Mouse (Mus musculus): ENCODE data around the gene Rfx7. TPM values are rescaled to one million over a fixed set of nuclear protein-coding genes. Genes with fewer than 3 reads are reported as not detected.
"Not testable (repeated sequence)": the region's sequence is repeated elsewhere in the genome, so short reads cannot be mapped to it uniquely, and the experiment has no call there.

Rfx7 gene
- polyA plus RNA-seq, 1 experiment = 6.4 TPM

GRCm38 (mm10) chr9:72590861-72591260 lies 58.8 kb downstream of the Rfx7 start:
- Histone ChIP-seq H3K27me3 (replicated peaks; ENCODE audit: control insufficient read depth, insufficient read depth, low read length) (no peaks in the 10 kb centered on the region), H3K27ac (ENCODE audit: insufficient read depth, low read depth, low read length) (no peak overlapping the region), H3K4me1 (ENCODE audit: control insufficient read depth, insufficient read depth, low read length) (no peaks in the 10 kb centered on the region), H3K36me3 (ENCODE audit: control insufficient read depth, insufficient read depth, low read length) (no peaks in the 10 kb centered on the region), H3K4me3 (ENCODE audit: insufficient read depth, low read depth, low read length) (no peak overlapping the region)
- no peak for DNase-seq
- WGBS = 100% methylated on average over 1 of the region's 1 CpGs
- no peak for TF ChIP-seq CTCF (conservative IDR thresholded peaks at IDR 0.05; ENCODE audit: insufficient read depth, insufficient read length, low read depth, low read length)
- TF ChIP-seq POLR2A (IDR thresholded peaks at IDR 0.05; ENCODE audit: low read depth, low read length) = no peak

GRCm38 (mm10) chr9:72592016-72592415 lies 60.0 kb downstream of the Rfx7 start:
- TF ChIP-seq POLR2A (IDR thresholded peaks at IDR 0.05; ENCODE audit: low read depth, low read length) (no peak), CTCF (conservative IDR thresholded peaks at IDR 0.05; ENCODE audit: insufficient read depth, insufficient read length, low read depth, low read length) (no peak)
- DNase-seq = no peak
- Histone ChIP-seq H3K27ac (ENCODE audit: insufficient read depth, low read depth, low read length) (no peak overlapping the region), H3K4me1 (ENCODE audit: control insufficient read depth, insufficient read depth, low read length) (no peaks in the 10 kb centered on the region), H3K36me3 (ENCODE audit: control insufficient read depth, insufficient read depth, low read length) (no peaks in the 10 kb centered on the region), H3K4me3 (ENCODE audit: insufficient read depth, low read depth, low read length) (no peak overlapping the region), H3K27me3 (replicated peaks; ENCODE audit: control insufficient read depth, insufficient read depth, low read length) (no peaks in the 10 kb centered on the region)

- 88% methylated on average over 4 of the region's 4 CpGs for WGBS
- H3K27ac ChIP-seq (ENCODE audit: insufficient read depth, low read depth, low read length) = not testable (repeated sequence)
Observed at GRCm38 (mm10) chr9:72594656-72595055, 62.6 kb downstream of the Rfx7 start.

GRCm38 (mm10) chr9:72600142-72600541 lies 68.1 kb downstream of the Rfx7 start:
- TF ChIP-seq CTCF (conservative IDR thresholded peaks at IDR 0.05; ENCODE audit: insufficient read depth, insufficient read length, low read depth, low read length) (no peak), POLR2A (IDR thresholded peaks at IDR 0.05; ENCODE audit: low read depth, low read length) (no peak)
- Histone ChIP-seq H3K4me1 (ENCODE audit: control insufficient read depth, insufficient read depth, low read length) (no peaks in the 10 kb centered on the region), H3K36me3 (ENCODE audit: control insufficient read depth, insufficient read depth, low read length) (no peaks in the 10 kb centered on the region), H3K4me3 (ENCODE audit: insufficient read depth, low read depth, low read length) (no peak overlapping the region), H3K27ac (ENCODE audit: insufficient read depth, low read depth, low read length) (no peak overlapping the region), H3K27me3 (replicated peaks; ENCODE audit: control insufficient read depth, insufficient read depth, low read length) (no peaks in the 10 kb centered on the region)
- 94% methylated on average over 3 of the region's 3 CpGs for WGBS
- DNase-seq = no peak

More at GRCm38 (mm10) chr9:72594656-72595055, 62.6 kb downstream of the Rfx7 start:
- not testable (repeated sequence) for H3K4me3 ChIP-seq (ENCODE audit: insufficient read depth, low read depth, low read length); H3K4me1 ChIP-seq (ENCODE audit: control insufficient read depth, insufficient read depth, low read length); H3K27me3 ChIP-seq (replicated peaks; ENCODE audit: control insufficient read depth, insufficient read depth, low read length); H3K36me3 ChIP-seq (ENCODE audit: control insufficient read depth, insufficient read depth, low read length)
- TF ChIP-seq CTCF (conservative IDR thresholded peaks at IDR 0.05; ENCODE audit: insufficient read depth, insufficient read length, low read depth, low read length) = 0 out of 2 replicates have a peak, but pooled peaks have one; percentile 13
- peak; percentile 25 for DNase-seq

- TF ChIP-seq CTCF (conservative IDR thresholded peaks at IDR 0.05; ENCODE audit: insufficient read depth, insufficient read length, low read depth, low read length) (no peak), POLR2A (IDR thresholded peaks at IDR 0.05; ENCODE audit: low read depth, low read length) (no peak)
- H3K4me1 ChIP-seq (ENCODE audit: control insufficient read depth, insufficient read depth, low read length) = no peaks in the 10 kb centered on the region; the same call in 1 of the 2 replicates
- H3K27ac ChIP-seq (ENCODE audit: insufficient read depth, low read depth, low read length) = no peak overlapping the region
- peaks cover 2% of the 10 kb centered on the region; the same call in 1 of the 2 replicates for H3K36me3 ChIP-seq (ENCODE audit: control insufficient read depth, insufficient read depth, low read length)
- H3K27me3 ChIP-seq (replicated peaks; ENCODE audit: control insufficient read depth, insufficient read depth, low read length) = no peaks in the 10 kb centered on the region
- no peak overlapping the region for H3K4me3 ChIP-seq (ENCODE audit: insufficient read depth, low read depth, low read length)
- DNase-seq = no peak
Observed at GRCm38 (mm10) chr9:72609771-72610170, 77.7 kb downstream of the Rfx7 start.

GRCm38 (mm10) chr9:72613884-72614283 lies 81.8 kb downstream of the Rfx7 start:
- Histone ChIP-seq H3K27ac (ENCODE audit: insufficient read depth, low read depth, low read length) (no peak overlapping the region), H3K4me3 (ENCODE audit: insufficient read depth, low read depth, low read length) (no peak overlapping the region), H3K4me1 (ENCODE audit: control insufficient read depth, insufficient read depth, low read length) (no peaks in the 10 kb centered on the region), H3K36me3 (ENCODE audit: control insufficient read depth, insufficient read depth, low read length) (peaks cover 7% of the 10 kb centered on the region), H3K27me3 (replicated peaks; ENCODE audit: control insufficient read depth, insufficient read depth, low read length) (no peaks in the 10 kb centered on the region)
- DNase-seq = no peak
- TF ChIP-seq POLR2A (IDR thresholded peaks at IDR 0.05; ENCODE audit: low read depth, low read length) (no peak), CTCF (conservative IDR thresholded peaks at IDR 0.05; ENCODE audit: insufficient read depth, insufficient read length, low read depth, low read length) (no peak)
- 55% methylated on average over 2 of the region's 2 CpGs for WGBS

- no peaks in the 10 kb centered on the region for H3K27me3 ChIP-seq (replicated peaks; ENCODE audit: control insufficient read depth, insufficient read depth, low read length)
- H3K36me3 ChIP-seq (ENCODE audit: control insufficient read depth, insufficient read depth, low read length) = peaks cover 7% of the 10 kb centered on the region
- TF ChIP-seq POLR2A (IDR thresholded peaks at IDR 0.05; ENCODE audit: low read depth, low read length) = no peak
- no peak for TF ChIP-seq CTCF (conservative IDR thresholded peaks at IDR 0.05; ENCODE audit: insufficient read depth, insufficient read length, low read depth, low read length)
- 83% methylated on average over 6 of the region's 6 CpGs for WGBS
- DNase-seq = no peak
- no peaks in the 10 kb centered on the region for H3K4me1 ChIP-seq (ENCODE audit: control insufficient read depth, insufficient read depth, low read length)
- H3K27ac ChIP-seq (ENCODE audit: insufficient read depth, low read depth, low read length) = no peak overlapping the region
- no peak overlapping the region for H3K4me3 ChIP-seq (ENCODE audit: insufficient read depth, low read depth, low read length)
Observed at GRCm38 (mm10) chr9:72614786-72615480, 82.9 kb downstream of the Rfx7 start.
